Mouse (Mus musculus) heart, embryonic 11.5 days (tissue): ENCODE results near the gene Tom1l2. TPM values are rescaled to one million over a fixed set of nuclear protein-coding genes. Genes with fewer than 3 reads are reported as not detected.

Experiments
- ATAC-seq: fragments of 200-750 bp; cut with Nextera tagmentation; replicated peaks from 2 replicates; pipeline ENCODE4 v1.8.0; 2017; ENCODE audit warnings: moderate library complexity; ENCODE audit not compliant: insufficient number of reproducible peaks, low FRiP score, low TSS enrichment
- H3K27ac ChIP-seq: fragments of 300-500 bp; sonication (generic); 2 replicates; pipeline ENCODE4 v1.5.1; 2014; ENCODE audit warnings: mild to moderate bottlenecking, low read depth, low read length
- H3K27me3 ChIP-seq: fragments of 300-500 bp; sonication (generic); 2 replicates; pipeline ENCODE4 v1.6.1; 2014; ENCODE audit warnings: mild to moderate bottlenecking, low read length, mixed read lengths; ENCODE audit not compliant: control insufficient read depth, insufficient read depth
- H3K36me3 ChIP-seq: fragments of 300-500 bp; sonication (generic); 2 replicates; pipeline ENCODE4 v1.6.1; 2014; ENCODE audit warnings: mild to moderate bottlenecking, low read length, moderate library complexity, mixed read lengths; ENCODE audit not compliant: control insufficient read depth, insufficient read depth
- H3K4me1 ChIP-seq: fragments of 300-500 bp; sonication (generic); 2 replicates; pipeline ENCODE4 v1.6.1; 2014; ENCODE audit warnings: low read length; ENCODE audit not compliant: control insufficient read depth, insufficient read depth
- H3K4me2 ChIP-seq: fragments of 300-500 bp; sonication (generic); 2 replicates; pipeline ENCODE4 v1.6.1; 2014; ENCODE audit warnings: mild to moderate bottlenecking, moderate library complexity
- H3K4me3 ChIP-seq: fragments of 300-500 bp; sonication (generic); 2 replicates; pipeline ENCODE4 v1.5.1; 2014; ENCODE audit warnings: low read depth, low read length
- H3K9ac ChIP-seq: fragments of 300-500 bp; sonication (generic); 2 replicates; pipeline ENCODE4 v1.6.1; 2014; ENCODE audit warnings: mild to moderate bottlenecking, low read depth, low read length, moderate library complexity
- H3K9me3 ChIP-seq: fragments of 300-500 bp; sonication (generic); replicated peaks from 2 replicates; pipeline ENCODE4 v1.6.1; 2016; ENCODE audit warnings: low read length; ENCODE audit not compliant: control insufficient read depth
- WGBS: fragments of 180-500 bp; shearing (Covaris S2); extraction: QIAGEN DNeasy Blood & Tissue Kit; methylation state at CpG from one replicate; pipeline ENCODE4 v1.1.7; 2014; ENCODE audit not compliant: insufficient replicate concordance; 5-methylcytosine and 5-hydroxymethylcytosine counted together
- polyA plus RNA-seq: library from polyadenylated mRNA; unstranded; fragments of >200 nt; fragmentation: Nextera tagmentation; extraction: Ambion mirVana; gene quantifications from 2 replicates; pipeline ENCODE4 v1.2.1, GENCODE M21; 2014

Tom1l2 gene
- polyA plus RNA-seq, 1 experiment from 2014 or later, result 16.0 TPM

GRCm38 (mm10) chr11:60211761-60212160, 140.9 kb downstream of the Tom1l2 start:
- Histone ChIP-seq H3K4me1 (peaks cover 57% of the 10 kb centered on the region), H3K4me3 (no peak overlapping the region), H3K4me2 (no peak overlapping the region), H3K9ac (no peak overlapping the region), H3K27me3 (no peaks in the 10 kb centered on the region), H3K36me3 (peaks cover 5% of the 10 kb centered on the region; the same call in 1 of the 2 replicates), H3K27ac (no peak overlapping the region), H3K9me3 (no peaks in the 10 kb centered on the region)
- no peak for ATAC-seq
- WGBS, result 72% methylated on average over 12 of the region's 12 CpGs

- WGBS, result 63% methylated on average over 3 of the region's 3 CpGs
- H3K4me3 ChIP-seq, result no peak overlapping the region
- H3K36me3 ChIP-seq, result peaks cover 9% of the 10 kb centered on the region
- peaks cover 63% of the 10 kb centered on the region for H3K4me1 ChIP-seq
- H3K9ac ChIP-seq, result no peak overlapping the region
- H3K27ac ChIP-seq, result peak overlapping the region; percentile 65
- no peak for ATAC-seq
- peak overlapping the region; percentile 94 for H3K4me2 ChIP-seq
- no peaks in the 10 kb centered on the region for H3K27me3 ChIP-seq
- no peaks in the 10 kb centered on the region for H3K9me3 ChIP-seq
These were observed 141.6 kb downstream of the Tom1l2 start for GRCm38 (mm10) chr11:60211152-60211551.

GRCm38 (mm10) chr11:60210305-60210724, 142.4 kb downstream of the Tom1l2 start:
- Histone ChIP-seq H3K4me3 (peak overlapping the region; percentile 47), H3K9me3 (no peaks in the 10 kb centered on the region), H3K27me3 (no peaks in the 10 kb centered on the region), H3K9ac (peak overlapping the region; percentile 70), H3K4me2 (peak overlapping the region; percentile 94), H3K36me3 (peaks cover 14% of the 10 kb centered on the region), H3K27ac (peak overlapping the region; percentile 65), H3K4me1 (peaks cover 71% of the 10 kb centered on the region)
- ATAC-seq, result peak; percentile 87
- under 1% methylated on average over 38 of the region's 47 CpGs for WGBS

GRCm38 (mm10) chr11:60209933-60210249, 142.8 kb downstream of the Tom1l2 start:
- Histone ChIP-seq H3K9me3 (no peaks in the 10 kb centered on the region), H3K4me2 (peak overlapping the region; percentile 94), H3K9ac (peak overlapping the region; percentile 70), H3K4me3 (peak overlapping the region; percentile 47), H3K4me1 (peaks cover 74% of the 10 kb centered on the region), H3K27ac (peak overlapping the region; percentile 65), H3K27me3 (no peaks in the 10 kb centered on the region), H3K36me3 (peaks cover 16% of the 10 kb centered on the region)
- no peak for ATAC-seq
- 7% methylated on average over 2 of the region's 2 CpGs for WGBS

GRCm38 (mm10) chr11:60209217-60209932, 143.3 kb downstream of the Tom1l2 start:
- H3K36me3 ChIP-seq, result peaks cover 22% of the 10 kb centered on the region
- H3K4me2 ChIP-seq, result peak overlapping the region; percentile 94
- H3K27me3 ChIP-seq, result no peaks in the 10 kb centered on the region
- H3K4me3 ChIP-seq, result peak overlapping the region; percentile 47
- peaks cover 74% of the 10 kb centered on the region for H3K4me1 ChIP-seq
- no peaks in the 10 kb centered on the region for H3K9me3 ChIP-seq
- 45% methylated on average over 7 of the region's 7 CpGs for WGBS
- no peak for ATAC-seq
- H3K9ac ChIP-seq, result peak overlapping the region; percentile 70
- peak overlapping the region; percentile 65 for H3K27ac ChIP-seq

- Histone ChIP-seq H3K4me3 (peak overlapping the region; percentile 47; the same call in 1 of the 2 replicates), H3K4me2 (peak overlapping the region; percentile 94), H3K9ac (peak overlapping the region; percentile 70), H3K27me3 (no peaks in the 10 kb centered on the region), H3K4me1 (peaks cover 74% of the 10 kb centered on the region), H3K36me3 (peaks cover 27% of the 10 kb centered on the region), H3K9me3 (no peaks in the 10 kb centered on the region), H3K27ac (peak overlapping the region; percentile 65)
- WGBS, result 53% methylated on average over 4 of the region's 4 CpGs
- no peak for ATAC-seq
These were observed 144.0 kb downstream of the Tom1l2 start for GRCm38 (mm10) chr11:60208712-60209111.

GRCm38 (mm10) chr11:60208201-60208600, 144.5 kb downstream of the Tom1l2 start:
- Histone ChIP-seq H3K9ac (peak overlapping the region; percentile 70; the same call in 1 of the 2 replicates), H3K9me3 (no peaks in the 10 kb centered on the region), H3K4me1 (peaks cover 70% of the 10 kb centered on the region), H3K27me3 (no peaks in the 10 kb centered on the region), H3K27ac (0 out of 2 replicates have a peak overlapping the region, but pooled peaks have one; percentile 65), H3K4me2 (peak overlapping the region; percentile 94), H3K4me3 (peak overlapping the region; percentile 47; the same call in 1 of the 2 replicates), H3K36me3 (peaks cover 32% of the 10 kb centered on the region)
- no peak for ATAC-seq
- 61% methylated on average over 6 of the region's 6 CpGs for WGBS

- WGBS, result 48% methylated on average over 5 of the region's 5 CpGs
- Histone ChIP-seq H3K4me3 (no peak overlapping the region), H3K27me3 (no peaks in the 10 kb centered on the region), H3K27ac (no peak overlapping the region), H3K9ac (no peak overlapping the region), H3K36me3 (peaks cover 48% of the 10 kb centered on the region), H3K4me1 (peaks cover 53% of the 10 kb centered on the region), H3K9me3 (no peaks in the 10 kb centered on the region), H3K4me2 (no peak overlapping the region)
- no peak for ATAC-seq
These were observed 146.5 kb downstream of the Tom1l2 start for GRCm38 (mm10) chr11:60206207-60206606.

- H3K4me3 ChIP-seq, result no peak overlapping the region
- H3K36me3 ChIP-seq, result peaks cover 56% of the 10 kb centered on the region
- 84% methylated on average over 12 of the region's 12 CpGs for WGBS
- H3K4me1 ChIP-seq, result peaks cover 43% of the 10 kb centered on the region
- H3K27ac ChIP-seq, result no peak overlapping the region
- no peaks in the 10 kb centered on the region for H3K27me3 ChIP-seq
- no peak for ATAC-seq
- H3K9ac ChIP-seq, result no peak overlapping the region
- H3K4me2 ChIP-seq, result no peak overlapping the region
- H3K9me3 ChIP-seq, result no peaks in the 10 kb centered on the region
These were observed 147.7 kb downstream of the Tom1l2 start for GRCm38 (mm10) chr11:60205026-60205425.
